Mouse (Mus musculus) forebrain, embryonic 13.5 days (tissue): ENCODE data around the gene Enox2. TPM values are rescaled to one million over a fixed set of nuclear protein-coding genes. Genes with fewer than 3 reads are reported as not detected.

Experiments
- polyA plus RNA-seq: library from polyadenylated mRNA; unstranded; fragments of >200 nt; fragmentation: Nextera tagmentation; extraction: Ambion mirVana; gene quantifications from 2 replicates; pipeline ENCODE4 v1.2.1, GENCODE M21; 2015

Enox2 gene
- polyA plus RNA-seq, 1 experiment from 2014 or later: 10.1 TPM

Other genes with a start within 250 kb of the Enox2 start
- 1.1 and 1.2 TPM in 2 replicates for gene Arhgap36, start 175.7 kb upstream of the Enox2 start, polyA plus RNA-seq